Mouse (Mus musculus) neural tube, embryonic 15.5 days (tissue): Measurements from ENCODE around the gene Btnl10. TPM values are rescaled to one million over a fixed set of nuclear protein-coding genes. Genes with fewer than 3 reads are reported as not detected.

ENCODE experiments used
- ATAC-seq: fragments of 200-750 bp; cut with Nextera tagmentation; 2 replicates; pipeline ENCODE4 v1.8.0; 2017; ENCODE audit warnings: mild to moderate bottlenecking, moderate TSS enrichment, moderate library complexity; ENCODE audit not compliant: low FRiP score
- H3K27ac ChIP-seq: fragments of 300-500 bp; sonication (generic); replicated peaks from 2 replicates; pipeline ENCODE4 v1.5.1; 2015; ENCODE audit warnings: mild to moderate bottlenecking, inconsistent platforms
- H3K27me3 ChIP-seq: fragments of 300-500 bp; sonication (generic); replicated peaks from 2 replicates; pipeline ENCODE4 v1.6.1; 2015; ENCODE audit warnings: inconsistent platforms
- H3K36me3 ChIP-seq: fragments of 300-500 bp; sonication (generic); 2 replicates; pipeline ENCODE4 v1.6.1; 2015; ENCODE audit warnings: inconsistent platforms
- H3K4me1 ChIP-seq: fragments of 300-500 bp; sonication (generic); 2 replicates; pipeline ENCODE4 v1.6.1; 2015; ENCODE audit warnings: inconsistent platforms
- H3K4me2 ChIP-seq: fragments of 300-500 bp; sonication (generic); 2 replicates; pipeline ENCODE4 v1.6.1; 2015; ENCODE audit warnings: inconsistent platforms, mild to moderate bottlenecking, moderate library complexity
- H3K4me3 ChIP-seq: fragments of 300-500 bp; sonication (generic); replicated peaks from 2 replicates; pipeline ENCODE4 v1.5.1; 2015; ENCODE audit warnings: mild to moderate bottlenecking, inconsistent platforms
- H3K9ac ChIP-seq: fragments of 300-500 bp; sonication (generic); replicated peaks from 2 replicates; pipeline ENCODE4 v1.6.1; 2015; ENCODE audit warnings: mild to moderate bottlenecking, inconsistent platforms
- H3K9me3 ChIP-seq: fragments of 300-500 bp; sonication (generic); replicated peaks from 2 replicates; pipeline ENCODE4 v1.6.1; 2016; ENCODE audit warnings: inconsistent platforms
- WGBS: fragments of 180-500 bp; shearing (Covaris S2); methylation state at CpG from one replicate; pipeline ENCODE4 v1.1.7; 2015; ENCODE audit warnings: mixed read lengths; 5-methylcytosine and 5-hydroxymethylcytosine counted together
- polyA plus RNA-seq: library from polyadenylated mRNA; unstranded; fragments of >200 nt; fragmentation: Nextera tagmentation; extraction: Ambion mirVana; gene quantifications from 2 replicates; pipeline ENCODE4 v1.2.1, GENCODE M21; 2015

Gene Btnl10
- polyA plus RNA-seq, 1 experiment from 2014 or later: 0.10 TPM

- Histone ChIP-seq H3K9ac (peak overlapping the region; percentile 99), H3K36me3 (peaks cover 37% of the 10 kb centered on the region), H3K27ac (peak overlapping the region; percentile 92), H3K4me2 (peak overlapping the region; percentile 75), H3K27me3 (no peaks in the 10 kb centered on the region), H3K4me3 (peak overlapping the region; percentile 63), H3K9me3 (no peaks in the 10 kb centered on the region), H3K4me1 (peaks cover 35% of the 10 kb centered on the region)
- WGBS: under 1% methylated on average over 13 of the region's 13 CpGs
- no peak for ATAC-seq
Observed at GRCm38 (mm10) chr11:58937909-58938308, 20.2 kb downstream of the Btnl10 start.

- H3K4me2 ChIP-seq: peak within 1 kb of the TSS; percentile 75
- ATAC-seq: peak; percentile 94
- H3K27me3 ChIP-seq: no peaks in the 10 kb centered on the region
- H3K9me3 ChIP-seq: no peaks in the 10 kb centered on the region
- H3K4me3 ChIP-seq: peak within 1 kb of the TSS; percentile 63
- under 1% methylated on average over 95 of the region's 95 CpGs for WGBS
- peak within 1 kb of the TSS; percentile 99 for H3K9ac ChIP-seq
- H3K36me3 ChIP-seq: peaks cover 31% of the 10 kb centered on the region
- peaks cover 38% of the 10 kb centered on the region for H3K4me1 ChIP-seq
- H3K27ac ChIP-seq: peak within 1 kb of the TSS; percentile 92
Observed at GRCm38 (mm10) chr11:58938322-58939087, 20.8 kb downstream of the Btnl10 start, which contains the start of gene Rnf187. TSS of gene Rnf187 (minus strand) at chr11:58938916.

GRCm38 (mm10) chr11:58939088-58939439, 21.4 kb downstream of the Btnl10 start:
- Histone ChIP-seq H3K36me3 (peaks cover 25% of the 10 kb centered on the region), H3K27ac (peak overlapping the region; percentile 92), H3K9me3 (no peaks in the 10 kb centered on the region), H3K9ac (peak overlapping the region; percentile 50), H3K4me1 (peaks cover 43% of the 10 kb centered on the region), H3K27me3 (no peaks in the 10 kb centered on the region), H3K4me2 (peak overlapping the region; percentile 75), H3K4me3 (peak overlapping the region; percentile 63)
- peak; percentile 38; the same call in 1 of the 2 replicates for ATAC-seq
- 12% methylated on average over 6 of the region's 6 CpGs for WGBS

GRCm38 (mm10) chr11:58944136-58944535, 26.4 kb downstream of the Btnl10 start:
- H3K27me3 ChIP-seq: no peaks in the 10 kb centered on the region
- H3K36me3 ChIP-seq: no peaks in the 10 kb centered on the region
- no peak overlapping the region for H3K4me2 ChIP-seq
- WGBS: 60% methylated on average over 5 of the region's 5 CpGs
- H3K4me1 ChIP-seq: peaks cover 30% of the 10 kb centered on the region
- no peak overlapping the region for H3K4me3 ChIP-seq
- no peaks in the 10 kb centered on the region for H3K9me3 ChIP-seq
- ATAC-seq: no peak
- no peak overlapping the region for H3K9ac ChIP-seq
- H3K27ac ChIP-seq: no peak overlapping the region

GRCm38 (mm10) chr11:58947306-58947705, 29.6 kb downstream of the Btnl10 start:
- Histone ChIP-seq H3K9ac (peak overlapping the region; percentile 62), H3K4me2 (peak overlapping the region; percentile 63), H3K27ac (peak overlapping the region; percentile 98), H3K4me1 (peaks cover 41% of the 10 kb centered on the region), H3K36me3 (no peaks in the 10 kb centered on the region), H3K4me3 (peak overlapping the region; percentile 57), H3K27me3 (no peaks in the 10 kb centered on the region), H3K9me3 (no peaks in the 10 kb centered on the region)
- ATAC-seq: no peak
- 78% methylated on average over 3 of the region's 3 CpGs for WGBS

- Histone ChIP-seq H3K36me3 (no peaks in the 10 kb centered on the region), H3K27ac (peak overlapping the region; percentile 98), H3K4me2 (peak overlapping the region; percentile 63), H3K9ac (peak overlapping the region; percentile 62), H3K4me3 (peak overlapping the region; percentile 57), H3K9me3 (no peaks in the 10 kb centered on the region), H3K27me3 (no peaks in the 10 kb centered on the region), H3K4me1 (peaks cover 44% of the 10 kb centered on the region)
- 7% methylated on average over 23 of the region's 23 CpGs for WGBS
- peak; percentile 75 for ATAC-seq
Observed at GRCm38 (mm10) chr11:58947798-58948528, 30.3 kb downstream of the Btnl10 start.

GRCm38 (mm10) chr11:58948542-58949479, 31.1 kb downstream of the Btnl10 start, which contains the start of gene Hist3h2ba:
TSS of gene Hist3h2ba (plus strand) at chr11:58948920.
- Histone ChIP-seq H3K4me1 (peaks cover 40% of the 10 kb centered on the region), H3K4me3 (peak within 1 kb of the TSS; percentile 57), H3K27me3 (no peaks in the 10 kb centered on the region), H3K4me2 (peak within 1 kb of the TSS; percentile 63), H3K36me3 (no peaks in the 10 kb centered on the region), H3K9me3 (no peaks in the 10 kb centered on the region), H3K9ac (peak within 1 kb of the TSS; percentile 89), H3K27ac (peak within 1 kb of the TSS; percentile 98)
- under 1% methylated on average over 48 of the region's 48 CpGs for WGBS
- peak; percentile 91 for ATAC-seq

GRCm38 (mm10) chr11:58949480-58950431, 32.0 kb downstream of the Btnl10 start:
- no peaks in the 10 kb centered on the region for H3K9me3 ChIP-seq
- peak overlapping the region; percentile 98 for H3K27ac ChIP-seq
- H3K9ac ChIP-seq: peak overlapping the region; percentile 89
- peak; percentile 62 for ATAC-seq
- H3K4me2 ChIP-seq: peak overlapping the region; percentile 63
- H3K27me3 ChIP-seq: no peaks in the 10 kb centered on the region
- H3K4me3 ChIP-seq: peak overlapping the region; percentile 57
- no peaks in the 10 kb centered on the region for H3K36me3 ChIP-seq
- peaks cover 35% of the 10 kb centered on the region for H3K4me1 ChIP-seq
- WGBS: 1% methylated on average over 20 of the region's 20 CpGs

GRCm38 (mm10) chr11:58951210-58951609, 33.5 kb downstream of the Btnl10 start:
- Histone ChIP-seq H3K4me3 (0 out of 2 replicates have a peak overlapping the region, but pooled peaks have one; percentile 57), H3K4me2 (peak overlapping the region; percentile 63), H3K27me3 (no peaks in the 10 kb centered on the region), H3K27ac (peak overlapping the region; percentile 98), H3K9me3 (no peaks in the 10 kb centered on the region), H3K36me3 (no peaks in the 10 kb centered on the region), H3K9ac (peak overlapping the region; percentile 89), H3K4me1 (peaks cover 37% of the 10 kb centered on the region)
- WGBS: 50% methylated on average over 5 of the region's 5 CpGs
- ATAC-seq: no peak
